Mouse (Mus musculus) myocyte (in vitro differentiated cells): ENCODE measurements around the gene Ripply3. TPM values are rescaled to one million over a fixed set of nuclear protein-coding genes. Genes with fewer than 3 reads are reported as not detected.

ENCODE experiments used
- H3K27me3 ChIP-seq: one replicate; pipeline ENCODE4 v1.6.1; 2011; ENCODE audit not compliant: control insufficient read depth, insufficient read depth, insufficient read length
- H3K36me3 ChIP-seq: one replicate; pipeline ENCODE4 v1.6.1; 2011; ENCODE audit not compliant: control insufficient read depth, insufficient read depth
- H3K4me2 ChIP-seq: one replicate; pipeline ENCODE4 v1.6.1; 2011; ENCODE audit warnings: low read depth, control low read depth
- H3K4me3 ChIP-seq: one replicate; pipeline ENCODE4 v1.5.1; 2011; ENCODE audit warnings: mild to moderate bottlenecking, control low read depth, moderate library complexity
- H3K79me2 ChIP-seq: one replicate; pipeline ENCODE4 v1.6.1; 2011; ENCODE audit not compliant: control insufficient read depth, insufficient read depth
- H3ac ChIP-seq: one replicate; pipeline ENCODE4 v1.6.1; 2011; ENCODE audit not compliant: control insufficient read depth, insufficient read length
- CEBPB ChIP-seq: IDR thresholded peaks from 2 replicates; pipeline ENCODE4 v1.6.1; 2011; ENCODE audit warnings: mild to moderate bottlenecking, moderate library complexity; ENCODE audit not compliant: poor library complexity, insufficient read depth, severe bottlenecking
- E2F4 ChIP-seq: IDR thresholded peaks from one replicate; pipeline ENCODE4 v1.6.1; 2011; ENCODE audit warnings: mild to moderate bottlenecking, control low read depth, moderate library complexity; ENCODE audit not compliant: insufficient read depth
- MAX ChIP-seq: IDR thresholded peaks from one replicate; pipeline ENCODE4 v1.6.1; 2011; ENCODE audit warnings: low read depth, mild to moderate bottlenecking, control low read depth
- MYOD1 ChIP-seq, 3 experiments: IDR thresholded peaks; one replicate each; pipeline ENCODE4 v1.6.1; 2011; ENCODE audit warnings: control low read depth in 2 of 3, low read depth in 2 of 3, mild to moderate bottlenecking in 2 of 3, moderate library complexity in 1 of 3; ENCODE audit not compliant: insufficient read length in 2 of 3, control insufficient read depth in 1 of 3
- MYOG ChIP-seq, 3 experiments: IDR thresholded peaks; one replicate each; pipeline ENCODE4 v1.6.1; 2011; ENCODE audit warnings: control low read depth in 2 of 3, low read depth in 2 of 3, mild to moderate bottlenecking in 2 of 3; ENCODE audit not compliant: insufficient read length in 2 of 3, control insufficient read depth in 1 of 3, insufficient read depth in 1 of 3
- POLR2A ChIP-seq: IDR thresholded peaks from one replicate; pipeline ENCODE4 v1.6.1; 2011; ENCODE audit warnings: low read depth, mild to moderate bottlenecking, control low read depth, moderate library complexity; ENCODE audit not compliant: insufficient read length
- POLR2AphosphoS2 ChIP-seq: IDR thresholded peaks from one replicate; pipeline ENCODE4 v1.6.1; 2011; ENCODE audit warnings: low read depth, control low read depth; ENCODE audit not compliant: insufficient read length
- REST ChIP-seq: IDR thresholded peaks from one replicate; pipeline ENCODE4 v1.6.1; 2011; ENCODE audit warnings: mild to moderate bottlenecking, control low read depth, moderate library complexity; ENCODE audit not compliant: insufficient read depth, insufficient read length
- SRF ChIP-seq: IDR thresholded peaks from one replicate; pipeline ENCODE4 v1.6.1; 2011; ENCODE audit warnings: low read depth; ENCODE audit not compliant: control insufficient read depth, insufficient read length
- TCF12 ChIP-seq: IDR thresholded peaks from one replicate; pipeline ENCODE4 v1.6.1; 2011; ENCODE audit warnings: mild to moderate bottlenecking, control low read depth; ENCODE audit not compliant: poor library complexity, insufficient read depth, severe bottlenecking
- TCF3 ChIP-seq: IDR thresholded peaks from one replicate; pipeline ENCODE4 v1.6.1; 2011; ENCODE audit warnings: low read depth, control low read depth; ENCODE audit not compliant: insufficient read length
- USF1 ChIP-seq: IDR thresholded peaks from one replicate; pipeline ENCODE4 v1.6.1; 2011; ENCODE audit warnings: low read depth, mild to moderate bottlenecking, control low read depth, moderate library complexity
- polyA plus RNA-seq: library from polyadenylated mRNA; unstranded; fragments of >200 nt; fragmentation: generic; extraction: Trizol; gene quantifications from one replicate; pipeline ENCODE4 v1.2.1, GENCODE M21; 2012; ENCODE audit warnings: missing spikeins

Gene Ripply3
- polyA plus RNA-seq, 1 experiment = 0.08 TPM

DNA sequence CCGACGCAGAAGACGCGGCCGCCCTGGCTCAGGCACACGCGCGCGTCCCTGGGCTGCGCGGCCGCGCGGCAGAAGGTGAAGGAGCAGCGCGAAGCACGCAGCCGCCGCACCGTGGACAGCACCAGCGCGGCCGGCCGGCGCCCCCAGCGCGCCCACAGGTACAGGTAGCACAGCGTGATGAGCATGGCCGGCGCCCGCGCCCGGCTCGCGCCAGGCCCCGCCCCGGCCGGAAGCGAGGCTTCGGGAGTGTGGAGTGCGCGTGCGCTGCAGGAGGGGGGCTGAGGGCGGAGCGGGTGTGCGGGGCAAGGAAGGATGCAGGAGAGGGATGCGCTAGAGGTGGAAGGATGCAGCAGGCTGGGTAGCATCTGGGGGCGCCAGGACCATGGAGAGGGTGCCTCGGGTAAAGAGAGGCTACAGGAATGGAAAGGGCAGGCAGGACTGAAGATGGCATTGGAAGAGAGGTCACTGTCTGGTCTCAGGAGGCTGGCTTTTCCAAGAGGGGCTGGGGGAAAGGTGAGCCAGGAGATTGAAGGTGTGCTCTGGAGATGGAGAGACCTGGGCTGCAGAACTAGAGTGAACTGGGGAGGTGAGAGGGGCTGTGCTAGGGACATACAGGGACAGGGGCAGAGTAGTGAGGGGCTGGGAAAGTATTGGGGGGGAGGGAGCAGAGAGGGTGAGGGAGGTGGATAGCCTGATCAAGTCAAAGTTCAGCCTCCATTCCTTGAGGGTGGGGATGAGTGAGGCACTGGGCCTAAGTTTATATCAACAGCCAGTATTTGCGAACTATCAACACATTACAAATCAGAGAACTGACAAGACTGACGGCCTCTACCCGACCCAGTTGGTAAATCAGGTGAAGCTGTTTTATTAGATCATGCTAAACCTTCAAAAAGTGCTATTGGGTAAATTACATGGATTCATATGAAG, 37.9 kb upstream of the Ripply3 start:
- peak overlapping the region; percentile 13 for H3K4me3 ChIP-seq

DNA sequence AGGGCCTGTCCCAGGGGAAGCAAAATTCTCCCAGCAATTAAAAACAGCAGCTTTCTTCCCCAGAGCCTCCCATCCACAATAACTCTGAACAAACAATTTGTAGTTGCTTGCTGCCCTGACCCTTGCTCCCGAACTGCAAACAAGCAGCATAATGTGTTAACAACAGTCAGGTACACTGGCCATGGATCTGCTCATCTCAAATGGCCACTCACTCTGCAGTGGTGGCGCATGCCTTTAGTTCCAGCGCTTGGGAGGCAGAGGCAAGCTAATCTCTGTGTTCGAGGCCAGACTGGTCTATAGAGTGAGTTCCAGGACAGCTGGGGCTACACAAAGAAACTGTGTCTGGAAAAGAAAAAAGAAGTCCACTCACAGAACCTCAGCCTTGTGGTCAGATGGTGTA, 37.1 kb upstream of the Ripply3 start:
- Histone ChIP-seq H3K36me3 (no peaks in the 10 kb centered on the region), H3K27me3 (peaks cover 4% of the 10 kb centered on the region), H3K79me2 (no peaks in the 10 kb centered on the region), H3K4me2 (no peak overlapping the region), H3K4me3 (no peak overlapping the region), H3ac (no peak overlapping the region)
- no peak for TF ChIP-seq CEBPB
- no peak for TF ChIP-seq MYOD1 (IDR thresholded peaks at IDR 0.05; ENCODE audit: control insufficient read depth in 1 of 3, insufficient read length in 2 of 3, low read depth in 2 of 3)
- TF ChIP-seq MYOG (IDR thresholded peaks at IDR 0.05; ENCODE audit: control insufficient read depth in 1 of 3, insufficient read depth in 1 of 3, insufficient read length in 2 of 3, low read depth in 2 of 3) = no peak
- no peak for TF ChIP-seq TCF12
- no peak for TF ChIP-seq MAX
- TF ChIP-seq POLR2A = no peak
- no peak for TF ChIP-seq TCF3
- TF ChIP-seq POLR2AphosphoS2 = no peak
- TF ChIP-seq E2F4 = no peak
- no peak for TF ChIP-seq USF1

More for the DNA sequence above, 37.9 kb upstream of the Ripply3 start:
- Histone ChIP-seq H3K27me3 (no peaks in the 10 kb centered on the region), H3ac (peak overlapping the region; percentile 57), H3K36me3 (no peaks in the 10 kb centered on the region), H3K79me2 (no peaks in the 10 kb centered on the region), H3K4me2 (peak overlapping the region; percentile 69)
- TF ChIP-seq MYOD1 (IDR thresholded peaks at IDR 0.05; ENCODE audit: control insufficient read depth in 1 of 3, insufficient read length in 2 of 3, low read depth in 2 of 3) (no peak), POLR2A (peak; percentile 79), MAX (no peak), USF1 (no peak), TCF3 (no peak), MYOG (IDR thresholded peaks at IDR 0.05; ENCODE audit: control insufficient read depth in 1 of 3, insufficient read depth in 1 of 3, insufficient read length in 2 of 3, low read depth in 2 of 3) (no peak), CEBPB (no peak), TCF12 (no peak), REST (peak; percentile 47), SRF (no peak), E2F4 (no peak), POLR2AphosphoS2 (peak; percentile 73)

DNA sequence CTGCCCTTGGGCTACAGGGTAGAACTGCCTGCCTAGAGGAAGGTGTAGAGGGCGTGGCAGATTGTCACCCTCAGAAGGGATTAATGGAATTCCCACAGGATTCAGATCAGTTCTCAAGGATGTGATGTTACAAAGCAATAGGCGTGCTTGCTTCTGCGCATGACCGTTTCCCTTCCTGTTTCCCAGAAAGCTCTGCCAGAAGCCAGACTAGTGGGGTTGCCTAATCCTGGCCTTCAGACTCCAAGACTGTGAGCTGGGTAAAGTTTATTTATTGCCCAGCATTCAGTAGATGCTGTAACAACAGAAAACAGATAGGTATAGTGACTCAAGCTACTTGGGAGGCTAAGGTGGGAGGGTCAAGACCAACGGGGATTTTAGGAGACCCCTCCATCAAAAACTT, 30.1 kb upstream of the Ripply3 start:
- H3K4me2 ChIP-seq = no peak overlapping the region
- TF ChIP-seq SRF = no peak
- no peak for TF ChIP-seq MAX
- TF ChIP-seq REST = no peak
- TF ChIP-seq TCF12 = no peak
- no peak for TF ChIP-seq MYOG (IDR thresholded peaks at IDR 0.05; ENCODE audit: control insufficient read depth in 1 of 3, insufficient read depth in 1 of 3, insufficient read length in 2 of 3, low read depth in 2 of 3)
- TF ChIP-seq TCF3 = no peak
- no peak for TF ChIP-seq USF1
- H3K27me3 ChIP-seq = peaks cover 5% of the 10 kb centered on the region
- no peak overlapping the region for H3K4me3 ChIP-seq
- H3K36me3 ChIP-seq = no peaks in the 10 kb centered on the region
- H3K79me2 ChIP-seq = no peaks in the 10 kb centered on the region
- H3ac ChIP-seq = no peak overlapping the region

DNA sequence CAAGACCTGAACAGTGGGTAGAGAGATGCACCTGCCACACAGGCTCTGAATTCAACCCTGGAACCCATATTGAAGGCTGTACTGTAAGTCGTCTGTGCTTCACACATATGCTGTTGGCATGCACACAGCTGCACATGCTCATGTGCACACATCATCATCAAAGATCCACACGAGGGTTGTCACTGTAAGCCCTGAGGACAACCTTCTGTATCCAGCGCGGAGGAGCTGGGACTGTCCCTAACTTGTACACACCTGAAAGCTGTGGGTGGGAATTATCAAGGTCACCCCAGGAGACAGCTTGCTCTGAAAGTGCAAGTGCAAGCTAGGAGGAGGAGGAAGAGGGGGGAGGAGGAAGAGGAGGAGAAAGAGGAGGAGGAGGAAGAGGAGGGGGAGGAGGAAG, 29.0 kb upstream of the Ripply3 start:
- H3K4me3 ChIP-seq = no peak overlapping the region
- no peaks in the 10 kb centered on the region for H3K36me3 ChIP-seq
- no peaks in the 10 kb centered on the region for H3K79me2 ChIP-seq
- peaks cover 5% of the 10 kb centered on the region for H3K27me3 ChIP-seq
- TF ChIP-seq E2F4 (no peak), TCF3 (no peak), TCF12 (no peak), MYOG (IDR thresholded peaks at IDR 0.05; ENCODE audit: control insufficient read depth in 1 of 3, insufficient read depth in 1 of 3, insufficient read length in 2 of 3, low read depth in 2 of 3) (no peak), USF1 (no peak), SRF (no peak), POLR2AphosphoS2 (no peak), CEBPB (no peak), POLR2A (no peak), MAX (no peak), REST (no peak), MYOD1 (IDR thresholded peaks at IDR 0.05; ENCODE audit: control insufficient read depth in 1 of 3, insufficient read length in 2 of 3, low read depth in 2 of 3) (no peak)
- H3K4me2 ChIP-seq = no peak overlapping the region
- no peak overlapping the region for H3ac ChIP-seq
